Mouse (Mus musculus): Measurements from ENCODE around the gene Pak1. TPM values are rescaled to one million over a fixed set of nuclear protein-coding genes. Genes with fewer than 3 reads are reported as not detected.

The Pak1 gene
- total and polyA plus RNA-seq, 3 experiments = 2.8 to 6.7 TPM; not detected in 1

- H3K4me1 ChIP-seq (ENCODE audit: control insufficient read depth in 1 of 2, insufficient read depth in 2 of 2, low read length in 2 of 2) = peaks cover 2 to 6% of the 10 kb centered on the region in 2 experiments; a peak in 3 of 4 replicates
Measured at GRCm38 (mm10) chr7:97747176-97747707, 41.1 kb upstream of the Pak1 start.

GRCm38 (mm10) chr7:97747787-97748497 is 40.4 kb upstream of the Pak1 start:
- Histone ChIP-seq H3K9me3 (replicated peaks; ENCODE audit: insufficient read depth, low read length) (no peaks in the 10 kb centered on the region), H3K27ac (ENCODE audit: control insufficient read depth, low read depth, low read length) (peak overlapping the region; percentile 80), H3K36me3 (ENCODE audit: control insufficient read depth in 1 of 2, insufficient read depth in 2 of 2, low read length in 2 of 2) (peaks cover 0 to 2% of the 10 kb centered on the region in 2 experiments; a peak in 1 of 4 replicates), H3K27me3 (ENCODE audit: control insufficient read depth in 1 of 2, insufficient read depth in 2 of 2, low read length in 2 of 2) (no peaks in the 10 kb centered on the region), H3K9ac (ENCODE audit: control insufficient read depth, low read depth, low read length, poor library complexity, severe bottlenecking) (peak overlapping the region; percentile 79), H3K4me3 (ENCODE audit: control insufficient read depth in 1 of 2, insufficient read depth in 1 of 2, low read depth in 2 of 2, low read length in 2 of 2) (peak overlapping the region; percentile 52 to 69), H3K79me2 (ENCODE audit: control insufficient read depth, insufficient read depth, low read length, poor library complexity) (no peaks in the 10 kb centered on the region), H3K4me1 (ENCODE audit: control insufficient read depth in 1 of 2, insufficient read depth in 2 of 2, low read length in 2 of 2) (peaks cover 2 to 6% of the 10 kb centered on the region in 2 experiments; a peak in 3 of 4 replicates)
- DNase-seq (ENCODE audit: low read depth, low spot score) = peak; percentile 89
- no peak for TF ChIP-seq MEF2A (IDR thresholded peaks at IDR 0.05; ENCODE audit: extremely low read depth, insufficient replicate concordance, low read depth, low read length, poor library complexity, severe bottlenecking)
- 0 out of 2 replicates have a peak, but pooled peaks have one; percentile 18 for TF ChIP-seq NELFE (IDR thresholded peaks at IDR 0.05; ENCODE audit: low read depth, low read length)
- TF ChIP-seq JUND (IDR thresholded peaks at IDR 0.05; ENCODE audit: low read depth, low read length) = no peak
- TF ChIP-seq GABPA (IDR thresholded peaks at IDR 0.05; ENCODE audit: low read depth, low read length) = no peak
- no peak for TF ChIP-seq UBTF (IDR thresholded peaks at IDR 0.05; ENCODE audit: borderline replicate concordance, insufficient read depth, low read depth, low read length)
- TF ChIP-seq ZNF384 (IDR thresholded peaks at IDR 0.05; ENCODE audit: low read depth, low read length) = peak; percentile 81
- no peak for TF ChIP-seq TBP (IDR thresholded peaks at IDR 0.05; ENCODE audit: low read depth, low read length)
- peak; percentile 28; the same call in 1 of the 2 replicates for TF ChIP-seq ELF1 (IDR thresholded peaks at IDR 0.05; ENCODE audit: low read depth, low read length)
- TF ChIP-seq RAD21 (IDR thresholded peaks at IDR 0.05; ENCODE audit: low read depth, low read length) = peak; percentile 79
- TF ChIP-seq CHD1 (IDR thresholded peaks at IDR 0.05; ENCODE audit: low read depth, low read length) = 0 out of 2 replicates have a peak, but pooled peaks have one; percentile 36
- TF ChIP-seq CTCF (IDR thresholded peaks at IDR 0.05 in 2 of 3, conservative IDR thresholded peaks at IDR 0.05 in 1 of 3; ENCODE audit: control insufficient read depth in 1 of 3, insufficient read depth in 1 of 3, low read depth in 2 of 3, low read length in 3 of 3, poor library complexity in 1 of 3, severe bottlenecking in 1 of 3) = peak; percentile 61 to 94 (median 80)
- no peak for TF ChIP-seq BHLHE40 (IDR thresholded peaks at IDR 0.05; ENCODE audit: borderline replicate concordance, low read depth, low read length)
- TF ChIP-seq POLR2A (IDR thresholded peaks at IDR 0.05; ENCODE audit: control insufficient read depth in 1 of 2, insufficient read depth in 1 of 2, low read depth in 1 of 2, low read length in 2 of 2, poor library complexity in 1 of 2) = no peak
- peak; percentile 84 for TF ChIP-seq ZC3H11A (IDR thresholded peaks at IDR 0.05; ENCODE audit: low read depth, low read length)
- TF ChIP-seq E2F4 (IDR thresholded peaks at IDR 0.05; ENCODE audit: borderline replicate concordance, low read depth, low read length) = 0 out of 2 replicates have a peak, but pooled peaks have one; percentile 43
- TF ChIP-seq GATA1 (IDR thresholded peaks at IDR 0.05; ENCODE audit: low read depth, low read length) = no peak
- no peak for TF ChIP-seq MYB (IDR thresholded peaks at IDR 0.05; ENCODE audit: low read depth, low read length)
- TF ChIP-seq TCF12 (IDR thresholded peaks at IDR 0.05; ENCODE audit: low read depth, low read length) = 0 out of 2 replicates have a peak, but pooled peaks have one; percentile 32
- TF ChIP-seq ZMIZ1 (IDR thresholded peaks at IDR 0.05; ENCODE audit: low read depth, low read length) = no peak
- no peak for TF ChIP-seq CHD2 (IDR thresholded peaks at IDR 0.05; ENCODE audit: low read length)
- TF ChIP-seq NRF1 (IDR thresholded peaks at IDR 0.05; ENCODE audit: insufficient read depth, low read depth, low read length, poor library complexity, severe bottlenecking) = no peak
- TF ChIP-seq TAL1 (IDR thresholded peaks at IDR 0.05; ENCODE audit: low read length) = no peak

More at GRCm38 (mm10) chr7:97747176-97747707, 41.1 kb upstream of the Pak1 start:
- H3K9me3 ChIP-seq (replicated peaks; ENCODE audit: insufficient read depth, low read length) = no peaks in the 10 kb centered on the region
- H3K9ac ChIP-seq (ENCODE audit: control insufficient read depth, low read depth, low read length, poor library complexity, severe bottlenecking) = peak overlapping the region; percentile 79
- H3K27me3 ChIP-seq (ENCODE audit: control insufficient read depth in 1 of 2, insufficient read depth in 2 of 2, low read length in 2 of 2) = no peaks in the 10 kb centered on the region
- DNase-seq (ENCODE audit: low read depth, low spot score) = peak; percentile 79
- TF ChIP-seq SMC3 (IDR thresholded peaks at IDR 0.05; ENCODE audit: low read depth, low read length) (peak; percentile 14; the same call in 1 of the 2 replicates), JUND (IDR thresholded peaks at IDR 0.05; ENCODE audit: low read depth, low read length) (no peak), KAT2A (conservative IDR thresholded peaks at IDR 0.05; ENCODE audit: low read depth, low read length) (no peak), ZMIZ1 (IDR thresholded peaks at IDR 0.05; ENCODE audit: low read depth, low read length) (no peak), GABPA (IDR thresholded peaks at IDR 0.05; ENCODE audit: low read depth, low read length) (no peak), TCF12 (IDR thresholded peaks at IDR 0.05; ENCODE audit: low read depth, low read length) (peak; percentile 45; the same call in 1 of the 2 replicates), ZNF384 (IDR thresholded peaks at IDR 0.05; ENCODE audit: low read depth, low read length) (no peak), TAL1 (IDR thresholded peaks at IDR 0.05; ENCODE audit: low read length) (peak; percentile 64), ETS1 (IDR thresholded peaks at IDR 0.05; ENCODE audit: low read depth, low read length) (0 out of 2 replicates have a peak, but pooled peaks have one; percentile 48), EP300 (IDR thresholded peaks at IDR 0.05; ENCODE audit: low read depth in 1 of 2, low read length in 2 of 2) (peak; percentile 30 to 68; a peak in 2 of 4 replicates), CTCF (IDR thresholded peaks at IDR 0.05 in 2 of 3, conservative IDR thresholded peaks at IDR 0.05 in 1 of 3; ENCODE audit: control insufficient read depth in 1 of 3, insufficient read depth in 1 of 3, low read depth in 2 of 3, low read length in 3 of 3, poor library complexity in 1 of 3, severe bottlenecking in 1 of 3) (peak in 2 of 3 experiments; percentile 11 to 26; a peak in 2 of 6 replicates), MAX (IDR thresholded peaks at IDR 0.05; ENCODE audit: low read length) (no peak; the same call in 1 of the 2 replicates), POLR2AphosphoS2 (IDR thresholded peaks at IDR 0.05; ENCODE audit: low read length) (no peak), GATA1 (IDR thresholded peaks at IDR 0.05; ENCODE audit: low read depth, low read length) (peak; percentile 28; the same call in 1 of the 2 replicates), BHLHE40 (IDR thresholded peaks at IDR 0.05; ENCODE audit: borderline replicate concordance, low read depth, low read length) (peak; percentile 71; the same call in 1 of the 2 replicates), POLR2AphosphoS5 (IDR thresholded peaks at IDR 0.05; ENCODE audit: borderline replicate concordance, low read depth, low read length) (no peak)
- H3K4me3 ChIP-seq (ENCODE audit: control insufficient read depth in 1 of 2, insufficient read depth in 1 of 2, low read depth in 2 of 2, low read length in 2 of 2) = peak overlapping the region; percentile 52 to 69
- H3K36me3 ChIP-seq (ENCODE audit: control insufficient read depth in 1 of 2, insufficient read depth in 2 of 2, low read length in 2 of 2) = peaks cover 0 to 4% of the 10 kb centered on the region in 2 experiments; a peak in 2 of 4 replicates
- no peaks in the 10 kb centered on the region for H3K79me2 ChIP-seq (ENCODE audit: control insufficient read depth, insufficient read depth, low read length, poor library complexity)
- peak overlapping the region; percentile 80 for H3K27ac ChIP-seq (ENCODE audit: control insufficient read depth, low read depth, low read length)
